Mouse (Mus musculus) Patski (cell line): ENCODE results near the gene Tbx3. TPM values are rescaled to one million over a fixed set of nuclear protein-coding genes. Genes with fewer than 3 reads are reported as not detected.

Source experiments
- ATAC-seq: fragments of 100-300 bp; one replicate; pipeline ENCODE4 v1.8.0; 2021
- CTCF ChIA-PET: fragments of 350-600 bp; sonication (Branson Sonifier 250); formaldehyde crosslinking; loops from one replicate; lab custom pipeline; 2022; ENCODE audit warnings: inconsistent platforms; lab: Charles Lee
- POLR2A ChIA-PET: fragments of 350-600 bp; sonication (Branson Sonifier 250); formaldehyde crosslinking; loops from one replicate; lab custom pipeline; 2022; ENCODE audit warnings: antibody characterized with exemption, inconsistent platforms; lab: Charles Lee
- DNase-seq: peaks from one replicate; pipeline ENCODE4 v3.0.0-alpha.2; 2011; ENCODE audit warnings: low read depth, low spot score
- H3K27me3 ChIP-seq: fragments of 371-371 bp; one replicate; pipeline ENCODE4 v1.5.1; 2021
- CTCF ChIP-seq: fragments of 100-300 bp; IDR thresholded peaks from one replicate; pipeline ENCODE4 v1.5.1; 2021
- in situ Hi-C: fragments of 300-500 bp; cut with MboI; formaldehyde crosslinking; loops from 3 replicates; pipeline ENCODE4 v1.11.1; 2018; ENCODE audit warnings: low pct_unique_long_range_greater_than_20kb, mixed read lengths
- polyA plus RNA-seq: library from polyadenylated mRNA; unstranded; gene quantifications from one replicate; pipeline ENCODE4 v1.2.3, GENCODE M21; 2021

The Tbx3 gene
- polyA plus RNA-seq, 1 experiment from 2014 or later = not detected

DNA sequence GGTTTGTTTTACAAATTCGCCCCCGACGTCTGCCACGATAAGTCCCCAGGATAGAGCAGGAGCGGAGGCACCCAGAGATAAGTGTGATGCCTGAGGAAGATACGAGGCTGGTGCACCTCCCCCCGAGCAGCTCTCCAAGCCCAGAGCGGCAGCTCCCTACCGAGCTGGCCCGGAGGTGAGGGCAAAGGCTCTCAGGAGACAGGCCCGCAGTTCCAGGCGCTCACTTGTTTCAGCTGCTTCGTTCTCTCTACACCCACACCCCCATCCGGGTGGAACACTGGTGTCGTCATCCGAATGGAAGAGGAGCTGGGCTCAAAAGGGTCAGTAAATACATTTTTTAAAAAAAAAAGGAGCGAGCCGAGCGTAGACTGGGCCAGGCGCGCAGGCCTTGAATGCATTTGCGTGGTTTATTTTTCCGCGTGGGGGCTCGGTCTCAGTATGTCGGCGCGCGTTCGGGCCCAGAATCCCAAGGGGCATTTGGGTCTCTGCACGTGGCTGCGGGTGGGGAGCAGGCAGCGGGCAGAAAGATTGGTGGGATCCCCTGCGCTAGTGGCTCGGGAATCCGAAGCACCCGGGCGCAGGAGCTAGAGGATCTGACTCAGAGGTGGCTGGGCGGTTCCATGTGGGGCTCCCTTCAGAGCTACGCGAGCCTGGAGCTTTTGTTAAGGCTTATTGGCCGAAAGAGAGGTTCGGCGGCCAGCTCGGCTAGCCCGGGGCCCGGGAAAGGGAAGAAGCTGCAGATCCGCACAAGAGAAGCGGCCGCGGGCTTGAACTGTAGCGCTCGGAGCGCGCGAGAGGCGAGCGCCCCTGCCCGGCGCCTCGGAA, 516 bp upstream of the Tbx3 start:
- in situ Hi-C loops = no loop called here
- ATAC-seq (no peak), DNase-seq (no peak)
- peaks cover 84% of the 10 kb centered on the region for H3K27me3 ChIP-seq
- ChIA-PET CTCF (no interaction called here), POLR2A (no interaction called here)
- no peak for TF ChIP-seq CTCF

DNA sequence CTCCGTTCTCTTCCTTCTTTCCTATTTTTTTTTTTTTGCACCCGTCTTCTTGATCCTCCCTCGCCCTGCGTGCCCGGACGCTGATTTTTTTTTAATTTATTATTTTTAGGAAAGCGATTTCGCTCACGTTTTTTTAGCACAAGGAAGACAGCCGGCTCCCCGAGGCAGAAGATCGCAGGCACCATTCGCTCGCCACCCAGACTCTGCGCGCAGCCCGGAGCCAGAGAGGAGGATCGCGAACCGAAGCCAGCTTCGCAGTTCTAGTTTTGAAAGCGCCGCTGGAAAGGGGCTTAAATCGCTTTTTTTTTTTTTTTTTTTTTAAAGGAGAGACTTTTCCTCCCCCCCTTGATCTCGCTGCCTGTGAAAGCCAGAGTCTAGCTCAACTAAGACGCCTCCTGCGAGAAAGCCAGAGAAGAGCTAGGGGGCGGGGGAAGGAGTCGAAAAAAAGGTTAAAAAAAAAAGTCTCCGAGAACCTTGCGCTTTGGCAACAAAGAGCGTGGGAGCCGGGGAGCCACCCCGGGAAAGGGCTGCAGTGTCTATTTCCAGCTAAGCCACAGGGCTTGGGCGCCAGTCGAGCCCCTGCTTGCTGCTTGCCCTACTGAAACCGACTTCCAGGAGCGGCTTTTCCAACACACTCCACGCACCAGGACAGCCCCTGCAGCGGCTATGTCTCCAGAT, 794 bp downstream of the Tbx3 start:
- in situ Hi-C loops = no loop called here
- ChIA-PET POLR2A (no interaction called here), CTCF (no interaction called here)
- peaks cover 87% of the 10 kb centered on the region for H3K27me3 ChIP-seq
- TF ChIP-seq CTCF = no peak
- ATAC-seq (no peak), DNase-seq (no peak)

DNA sequence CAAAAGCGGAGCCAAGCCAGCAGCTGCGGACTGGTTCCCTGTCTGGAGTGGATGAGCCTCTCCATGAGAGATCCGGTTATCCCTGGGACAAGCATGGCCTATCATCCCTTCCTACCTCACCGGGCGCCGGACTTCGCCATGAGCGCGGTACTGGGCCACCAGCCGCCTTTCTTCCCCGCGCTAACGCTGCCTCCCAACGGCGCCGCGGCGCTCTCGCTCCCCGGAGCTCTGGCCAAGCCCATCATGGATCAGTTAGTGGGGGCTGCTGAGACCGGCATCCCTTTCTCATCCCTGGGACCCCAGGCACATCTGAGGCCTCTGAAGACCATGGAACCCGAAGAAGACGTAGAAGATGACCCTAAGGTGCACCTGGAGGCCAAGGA, 1.5 kb downstream of the Tbx3 start:
- in situ Hi-C loops = no loop called here
- peaks cover 86% of the 10 kb centered on the region for H3K27me3 ChIP-seq
- TF ChIP-seq CTCF = no peak
- ChIA-PET POLR2A (no interaction called here), CTCF (no interaction called here)
- no peak for ATAC-seq
- DNase-seq = no peak

DNA sequence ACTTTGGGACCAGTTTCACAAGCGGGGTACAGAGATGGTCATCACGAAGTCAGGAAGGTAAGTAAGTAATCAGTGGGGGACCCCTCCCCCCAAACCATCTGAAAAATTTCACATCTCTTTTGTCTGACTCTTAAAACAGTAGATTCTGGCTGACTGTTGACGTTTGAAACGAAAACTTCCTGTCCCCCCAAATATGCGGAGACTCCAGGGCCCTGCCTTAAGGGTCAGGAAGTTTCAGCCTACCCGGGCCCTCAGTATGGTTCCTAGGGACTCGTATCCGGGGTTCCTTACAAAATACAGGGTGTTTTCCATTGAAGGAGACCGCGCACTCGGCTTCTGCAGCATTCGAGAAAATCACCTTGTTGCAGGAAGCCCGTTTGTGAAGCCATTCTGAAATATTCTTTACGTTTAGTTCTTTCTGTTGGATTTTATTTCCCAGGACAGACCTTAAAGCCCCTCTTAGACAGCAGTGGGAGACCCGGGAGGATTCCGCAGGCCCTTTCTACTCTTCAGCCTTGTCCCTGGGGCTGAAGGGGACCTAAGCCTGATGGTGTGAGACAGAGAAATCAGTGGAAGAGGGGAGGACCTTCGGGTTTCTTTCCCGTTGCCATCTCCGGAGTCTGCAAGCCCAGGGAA, 2.0 kb downstream of the Tbx3 start:
- peaks cover 81% of the 10 kb centered on the region for H3K27me3 ChIP-seq
- no peak for TF ChIP-seq CTCF
- DNase-seq = no peak
- in situ Hi-C loops = no loop called here
- ChIA-PET CTCF (no interaction called here), POLR2A (no interaction called here)
- no peak for ATAC-seq

DNA sequence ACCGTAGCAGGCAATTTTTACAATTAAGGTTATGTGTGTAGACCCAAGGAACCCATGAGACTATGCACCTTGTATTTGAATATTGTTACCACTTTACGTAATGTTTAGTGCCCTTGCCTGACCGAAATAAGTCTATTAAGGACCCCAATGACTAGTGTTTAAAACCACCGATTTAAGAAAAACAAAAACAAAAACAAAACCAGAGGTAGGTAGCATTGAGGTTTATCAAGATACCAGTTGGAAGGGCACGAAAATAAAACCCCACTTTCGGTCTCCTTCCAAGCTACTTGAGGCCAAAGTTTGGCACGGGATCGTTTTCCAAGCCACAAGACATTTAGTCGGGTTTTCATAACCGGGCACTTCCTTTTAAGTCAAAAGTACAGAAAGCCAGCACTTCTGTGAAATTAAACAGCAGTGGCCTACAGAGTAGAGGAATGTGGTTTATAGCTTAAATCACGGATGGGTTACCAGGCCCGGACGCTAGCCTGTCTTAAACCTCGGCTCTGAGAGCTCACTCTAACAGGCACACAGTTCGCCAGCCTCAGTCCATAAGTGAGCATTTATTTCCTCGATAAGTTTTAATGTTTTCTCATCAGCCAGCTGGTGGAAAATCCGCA, 2.6 kb downstream of the Tbx3 start:
- no peak for ATAC-seq
- ChIA-PET CTCF (no interaction called here), POLR2A (no interaction called here)
- H3K27me3 ChIP-seq = peaks cover 82% of the 10 kb centered on the region
- TF ChIP-seq CTCF = no peak
- in situ Hi-C loops = no loop called here
- no peak for DNase-seq

DNA sequence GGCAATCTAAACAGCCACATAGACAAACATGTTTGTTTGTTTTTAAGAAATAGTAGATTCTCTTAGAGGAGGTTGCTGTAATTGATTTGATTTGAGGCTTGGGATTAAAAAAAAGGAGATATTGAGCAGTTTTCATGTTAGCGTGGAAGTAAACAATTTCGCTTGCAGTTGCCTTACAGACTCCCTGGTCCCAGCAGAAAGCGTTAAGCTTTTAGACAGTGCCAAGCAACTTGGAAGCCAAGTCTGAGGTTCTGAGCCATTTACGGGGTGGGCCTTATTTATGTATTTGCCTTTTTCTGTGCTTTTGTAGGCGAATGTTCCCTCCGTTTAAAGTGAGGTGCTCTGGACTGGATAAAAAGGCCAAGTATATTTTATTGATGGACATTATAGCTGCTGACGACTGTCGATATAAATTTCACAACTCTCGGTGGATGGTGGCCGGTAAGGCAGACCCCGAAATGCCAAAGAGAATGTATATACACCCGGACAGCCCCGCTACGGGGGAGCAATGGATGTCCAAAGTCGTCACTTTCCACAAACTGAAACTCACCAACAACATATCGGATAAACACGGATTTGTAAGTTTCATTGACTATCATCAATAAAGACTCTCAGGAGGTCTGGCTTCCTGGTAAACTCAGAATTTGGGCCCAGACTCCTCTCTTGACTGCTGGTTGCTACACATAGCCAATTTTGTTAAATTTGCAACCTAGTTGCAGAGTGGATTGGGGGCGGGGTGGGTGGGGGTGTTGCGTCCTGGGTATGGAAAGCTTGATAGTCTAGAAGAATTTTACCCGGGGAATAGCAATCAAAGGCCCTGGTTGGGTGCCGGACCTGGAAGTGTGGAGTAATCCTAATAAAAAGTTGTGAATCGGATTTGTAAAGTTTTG, 3.5 kb downstream of the Tbx3 start:
- no peak for ATAC-seq
- POLR2A ChIA-PET = no interaction called here
- no peak for DNase-seq
- TF ChIP-seq CTCF = no peak
- in situ Hi-C loops = no loop called here
- CTCF ChIA-PET = no interaction called here
- H3K27me3 ChIP-seq = peaks cover 80% of the 10 kb centered on the region

DNA sequence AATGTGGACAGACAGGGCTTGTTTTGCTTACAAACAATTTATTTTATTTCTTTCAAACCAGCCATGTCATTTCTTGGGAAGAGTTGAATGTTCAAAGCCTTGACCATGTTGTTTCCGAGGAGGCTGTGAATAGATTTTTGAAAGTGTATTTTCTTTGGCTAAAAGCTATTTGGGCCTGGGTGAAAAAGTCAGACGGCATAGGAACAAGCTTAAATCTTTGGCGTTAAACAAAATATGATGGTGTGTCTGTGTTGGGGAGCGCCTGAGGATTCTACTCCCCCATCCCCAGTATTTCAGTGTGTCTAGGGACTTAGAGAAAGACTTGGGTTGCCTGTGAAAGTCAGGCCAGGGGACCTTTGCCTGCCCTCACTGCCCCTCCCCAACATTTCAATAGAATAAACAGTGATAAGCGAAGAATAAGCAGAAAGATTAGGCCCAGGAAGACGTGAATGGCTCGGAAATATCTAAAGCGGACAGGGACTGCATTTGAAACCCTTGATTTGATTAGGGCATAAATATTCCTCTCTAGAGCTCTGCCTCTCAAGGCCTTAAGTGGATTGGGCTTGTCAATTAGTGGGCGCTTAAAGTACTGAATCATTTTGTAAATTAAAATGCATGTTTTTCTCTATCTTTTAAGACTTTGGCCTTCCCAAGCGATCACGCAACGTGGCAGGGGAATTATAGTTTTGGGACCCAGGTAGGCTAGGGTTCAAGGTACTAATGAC, 4.3 kb downstream of the Tbx3 start:
- POLR2A ChIA-PET = no interaction called here
- DNase-seq = no peak
- ATAC-seq = no peak
- in situ Hi-C loops = loop anchor here (25.0 kb wide), 1 partner anchor 1412 kb away; no protein-coding TSS in a partner anchor
- CTCF ChIA-PET = no interaction called here
- no peak for TF ChIP-seq CTCF
- peaks cover 72% of the 10 kb centered on the region for H3K27me3 ChIP-seq

DNA sequence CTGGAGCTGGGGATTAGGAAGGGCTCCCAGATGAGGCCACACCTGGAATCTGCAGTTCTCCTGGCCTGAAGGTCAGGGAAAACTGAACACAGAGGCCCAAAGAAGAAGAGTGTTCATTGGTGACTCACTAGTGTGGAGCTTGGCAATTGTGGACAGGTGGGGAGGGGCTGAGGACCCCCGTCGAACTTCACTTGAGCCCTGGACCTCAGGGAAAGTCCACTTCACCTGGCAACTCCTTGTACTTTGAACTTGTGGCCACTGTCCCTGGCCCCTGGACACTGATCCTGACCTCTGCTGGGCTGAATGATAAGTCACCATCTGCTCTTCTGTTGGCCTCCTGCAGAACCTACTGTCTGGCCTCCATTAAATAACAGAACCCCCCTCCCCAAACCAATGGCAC, 5.8 kb downstream of the Tbx3 start:
- ATAC-seq = no peak
- CTCF ChIA-PET = no interaction called here
- DNase-seq = no peak
- TF ChIP-seq CTCF = no peak
- in situ Hi-C loops = loop anchor here (25.0 kb wide), 1 partner anchor 1414 kb away; no protein-coding TSS in a partner anchor
- peaks cover 71% of the 10 kb centered on the region for H3K27me3 ChIP-seq
- POLR2A ChIA-PET = no interaction called here

DNA sequence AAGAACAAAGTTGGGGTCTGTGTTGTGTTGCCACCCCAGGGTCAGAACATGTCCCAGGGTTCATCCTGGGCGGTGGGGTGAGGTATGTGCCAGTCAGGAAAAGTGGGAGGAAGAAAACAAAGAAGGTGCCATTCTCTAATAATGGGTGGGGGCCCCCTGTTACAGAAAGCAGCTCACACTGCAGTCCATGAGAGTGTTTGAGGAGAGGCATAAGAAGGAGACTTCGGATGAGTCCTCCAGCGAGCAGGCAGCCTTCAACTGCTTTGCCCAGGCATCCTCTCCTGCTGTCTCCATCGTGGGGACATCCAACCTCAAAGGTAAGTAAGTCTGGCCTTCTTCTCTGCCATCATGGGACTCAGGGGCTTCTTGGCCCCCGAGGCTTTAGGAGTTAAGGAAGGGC, 8.0 kb downstream of the Tbx3 start:
- POLR2A ChIA-PET = no interaction called here
- no peak for ATAC-seq
- H3K27me3 ChIP-seq = peaks cover 63% of the 10 kb centered on the region
- DNase-seq = no peak
- in situ Hi-C loops = loop anchor here (25.0 kb wide), 1 partner anchor 1416 kb away; no protein-coding TSS in a partner anchor
- CTCF ChIA-PET = no interaction called here
- no peak for TF ChIP-seq CTCF
